Mouse (Mus musculus) splenic B cell, adult 2 months (primary cell): ENCODE data around the gene Tulp2.
"Not testable (repeated sequence)": the region's sequence is repeated elsewhere in the genome, so short reads cannot be mapped to it uniquely, and the experiment has no call there.

Source experiments
- DNase-seq: peaks from one replicate; pipeline ENCODE4 v3.0.0-alpha.2; 2011; ENCODE audit warnings: low read depth, low spot score
- H3K27me3 ChIP-seq: 2 replicates; pipeline ENCODE4 v1.6.1; 2012; ENCODE audit warnings: mild to moderate bottlenecking, low read length, moderate library complexity, mixed read lengths; ENCODE audit not compliant: control insufficient read depth, poor library complexity, insufficient read depth, severe bottlenecking
- H3K36me3 ChIP-seq: 2 replicates; pipeline ENCODE4 v1.6.1; 2012; ENCODE audit warnings: mild to moderate bottlenecking, low read length, moderate library complexity, mixed read lengths; ENCODE audit not compliant: control insufficient read depth, poor library complexity, insufficient read depth, severe bottlenecking

Tulp2 gene

GRCm38 (mm10) chr7:45465549-45465948 is 16.1 kb upstream of the Tulp2 start:
- DNase-seq = no peak
- Histone ChIP-seq H3K27me3 (no peaks in the 10 kb centered on the region), H3K36me3 (peaks cover 1% of the 10 kb centered on the region; the same call in 1 of the 2 replicates)

GRCm38 (mm10) chr7:45466283-45467089 is 15.2 kb upstream of the Tulp2 start, which contains the start of gene Bax:
Bax (minus strand) TSS chr7:45466898.
- peak; percentile 97 for DNase-seq
- H3K27me3 ChIP-seq = no peaks in the 10 kb centered on the region
- peaks cover 1% of the 10 kb centered on the region; the same call in 1 of the 2 replicates for H3K36me3 ChIP-seq

GRCm38 (mm10) chr7:45467090-45467670 is 14.5 kb upstream of the Tulp2 start:
- no peaks in the 10 kb centered on the region for H3K27me3 ChIP-seq
- DNase-seq = no peak
- H3K36me3 ChIP-seq = peaks cover 1% of the 10 kb centered on the region; the same call in 1 of the 2 replicates

- Histone ChIP-seq H3K27me3 (no peaks in the 10 kb centered on the region), H3K36me3 (no peaks in the 10 kb centered on the region)
- peak; percentile 87 for DNase-seq
Observed at GRCm38 (mm10) chr7:45470869-45471268, 10.8 kb upstream of the Tulp2 start.

GRCm38 (mm10) chr7:45475291-45475969 is 6.2 kb upstream of the Tulp2 start:
- no peak for DNase-seq
- H3K36me3 ChIP-seq = no peaks in the 10 kb centered on the region
- no peaks in the 10 kb centered on the region for H3K27me3 ChIP-seq

GRCm38 (mm10) chr7:45476453-45476852 is 5.2 kb upstream of the Tulp2 start:
- Histone ChIP-seq H3K36me3 (no peaks in the 10 kb centered on the region), H3K27me3 (no peaks in the 10 kb centered on the region)
- DNase-seq = no peak

- DNase-seq = peak; percentile 76
Observed at GRCm38 (mm10) chr7:45477003-45477402, 4.7 kb upstream of the Tulp2 start.

GRCm38 (mm10) chr7:45478774-45479173 is 2.9 kb upstream of the Tulp2 start:
- Histone ChIP-seq H3K27me3 (no peaks in the 10 kb centered on the region), H3K36me3 (no peaks in the 10 kb centered on the region)
- DNase-seq = no peak

More at GRCm38 (mm10) chr7:45477003-45477402, 4.7 kb upstream of the Tulp2 start:
- H3K27me3 ChIP-seq = no peaks in the 10 kb centered on the region
- H3K36me3 ChIP-seq = no peaks in the 10 kb centered on the region

- H3K27me3 ChIP-seq, H3K36me3 ChIP-seq, DNase-seq: not testable (repeated sequence)
Observed at GRCm38 (mm10) chr7:45480310-45480709, 1.4 kb upstream of the Tulp2 start.

- no peak for DNase-seq
- Histone ChIP-seq H3K36me3 (no peaks in the 10 kb centered on the region), H3K27me3 (no peaks in the 10 kb centered on the region)
Observed at GRCm38 (mm10) chr7:45482166-45482565, 489 bp downstream of the Tulp2 start.

- DNase-seq, H3K27me3 ChIP-seq, H3K36me3 ChIP-seq: not testable (repeated sequence)
Observed at GRCm38 (mm10) chr7:45484985-45485384, 3.3 kb downstream of the Tulp2 start.

GRCm38 (mm10) chr7:45486158-45486557 is 4.5 kb downstream of the Tulp2 start:
- DNase-seq = no peak
- Histone ChIP-seq H3K27me3 (no peaks in the 10 kb centered on the region), H3K36me3 (no peaks in the 10 kb centered on the region)

- no peaks in the 10 kb centered on the region for H3K27me3 ChIP-seq
- H3K36me3 ChIP-seq = no peaks in the 10 kb centered on the region
- DNase-seq = no peak
Observed at GRCm38 (mm10) chr7:45486761-45487415, 5.2 kb downstream of the Tulp2 start, which contains the start of gene Gm45808. Gm45808 (minus strand) TSS chr7:45486811.

- no peaks in the 10 kb centered on the region for H3K27me3 ChIP-seq
- H3K36me3 ChIP-seq = no peaks in the 10 kb centered on the region
- DNase-seq = no peak
Observed at GRCm38 (mm10) chr7:45487861-45488292, 6.2 kb downstream of the Tulp2 start.
